Mouse (Mus musculus) liver (tissue): ENCODE data around the gene Olfr1434.
"Not testable (repeated sequence)": the region's sequence is repeated elsewhere in the genome, so short reads cannot be mapped to it uniquely, and the experiment has no call there.

ENCODE experiments used
- DNase-seq: peaks from one replicate; pipeline ENCODE4 v3.0.0-alpha.2; 2020; ENCODE audit warnings: mixed read lengths

Gene Olfr1434

GRCm38 (mm10) chr19:12279554-12279953, at the start of gene Olfr1434:
Gene Olfr1434, plus strand, starts transcription at chr19:12279854.
- no peak for DNase-seq

GRCm38 (mm10) chr19:12232496-12232895, 47.2 kb upstream of the Olfr1434 start, which contains the start of gene Olfr1432:
Gene Olfr1432, minus strand, starts transcription at chr19:12232596.
- not testable (repeated sequence) for DNase-seq

GRCm38 (mm10) chr19:12241559-12241958, 38.1 kb upstream of the Olfr1434 start, which contains the start of gene Olfr262:
Gene Olfr262, minus strand, starts transcription at chr19:12241659.
- no peak for DNase-seq

- no peak for DNase-seq
Observed at GRCm38 (mm10) chr19:12260732-12261131, 18.9 kb upstream of the Olfr1434 start, which contains the start of gene Olfr235. Gene Olfr235, plus strand, starts transcription at chr19:12261032.

GRCm38 (mm10) chr19:12292979-12293378, 13.3 kb downstream of the Olfr1434 start:
- DNase-seq = no peak

- not testable (repeated sequence) for DNase-seq
Observed at GRCm38 (mm10) chr19:12299030-12299429, 19.4 kb downstream of the Olfr1434 start, which contains the start of gene Olfr1436. Gene Olfr1436, minus strand, starts transcription at chr19:12299130.

- no peak for DNase-seq
Observed at GRCm38 (mm10) chr19:12325001-12325400, 45.3 kb downstream of the Olfr1434 start, which contains the start of gene Olfr1437. Gene Olfr1437, minus strand, starts transcription at chr19:12325101.
